Mouse (Mus musculus): Measurements from ENCODE around the gene Trp73.

Gene Trp73

GRCm38 (mm10) chr4:154140182-154140212 lies at the start of gene Trp73:
Trp73 (minus strand) TSS chr4:154140208.
- in situ Hi-C loops (cut with MboI, MseI): no loop called here

- in situ Hi-C loops (cut with MboI, MseI): no loop called here
These were observed 48.9 kb upstream of the Trp73 start for GRCm38 (mm10) chr4:154188948-154189347.

GRCm38 (mm10) chr4:154186002-154186537 lies 46.1 kb upstream of the Trp73 start:
- in situ Hi-C loops (cut with MboI, MseI): no loop called here

GRCm38 (mm10) chr4:154185001-154185400 lies 45.0 kb upstream of the Trp73 start:
- in situ Hi-C loops (cut with MboI, MseI): no loop called here

- in situ Hi-C loops (cut with MboI, MseI): no loop called here
These were observed 43.6 kb upstream of the Trp73 start for GRCm38 (mm10) chr4:154183566-154183965.

- in situ Hi-C loops (cut with MboI, MseI): no loop called here
These were observed 41.0 kb upstream of the Trp73 start for GRCm38 (mm10) chr4:154181001-154181400.

GRCm38 (mm10) chr4:154177257-154177656 lies 37.2 kb upstream of the Trp73 start:
- in situ Hi-C loops (cut with MboI, MseI): no loop called here

GRCm38 (mm10) chr4:154171931-154172604 lies 32.1 kb upstream of the Trp73 start:
- in situ Hi-C loops (cut with MboI, MseI): no loop called here

GRCm38 (mm10) chr4:154171151-154171930 lies 31.3 kb upstream of the Trp73 start:
- in situ Hi-C loops (cut with MboI, MseI): no loop called here

GRCm38 (mm10) chr4:154170506-154171150 lies 30.6 kb upstream of the Trp73 start, which contains the start of gene Megf6:
Megf6 (plus strand) TSS chr4:154170730.
- in situ Hi-C loops (cut with MboI, MseI): no loop called here

GRCm38 (mm10) chr4:154170021-154170420 lies 30.0 kb upstream of the Trp73 start:
- in situ Hi-C loops (cut with MboI, MseI): no loop called here

GRCm38 (mm10) chr4:154167053-154167452 lies 27.0 kb upstream of the Trp73 start:
- in situ Hi-C loops (cut with MboI, MseI): no loop called here

- in situ Hi-C loops (cut with MboI, MseI): no loop called here
These were observed 23.3 kb upstream of the Trp73 start for GRCm38 (mm10) chr4:154163296-154163695.

GRCm38 (mm10) chr4:154160538-154161390 lies 20.8 kb upstream of the Trp73 start, which contains the start of gene Tprgl:
Tprgl (minus strand) TSS chr4:154160666.
- in situ Hi-C loops (cut with MboI, MseI): no loop called here

- in situ Hi-C loops (cut with MboI, MseI): no loop called here
These were observed 20.0 kb upstream of the Trp73 start for GRCm38 (mm10) chr4:154159961-154160537.

GRCm38 (mm10) chr4:154159002-154159401 lies 19.0 kb upstream of the Trp73 start:
- in situ Hi-C loops (cut with MboI, MseI): no loop called here

- in situ Hi-C loops (cut with MboI, MseI): no loop called here
These were observed 18.1 kb upstream of the Trp73 start for GRCm38 (mm10) chr4:154157970-154158662.

- in situ Hi-C loops (cut with MboI, MseI): no loop called here
These were observed 16.0 kb upstream of the Trp73 start for GRCm38 (mm10) chr4:154156050-154156449.

GRCm38 (mm10) chr4:154154104-154154503 lies 14.1 kb upstream of the Trp73 start:
- in situ Hi-C loops (cut with MboI, MseI): no loop called here

GRCm38 (mm10) chr4:154146342-154146741 lies 6.3 kb upstream of the Trp73 start:
- in situ Hi-C loops (cut with MboI, MseI): no loop called here

- in situ Hi-C loops (cut with MboI, MseI): no loop called here
These were observed 4.7 kb upstream of the Trp73 start for GRCm38 (mm10) chr4:154144712-154145111.
